Mouse (Mus musculus): ENCODE measurements at regions not wholly inside any gene's neighbourhood (a gene's known extent, or its start where the extent isn't known, plus 50 kb on each side); places are given as distances from the start of the nearest gene placed in this dataset.

DNA sequence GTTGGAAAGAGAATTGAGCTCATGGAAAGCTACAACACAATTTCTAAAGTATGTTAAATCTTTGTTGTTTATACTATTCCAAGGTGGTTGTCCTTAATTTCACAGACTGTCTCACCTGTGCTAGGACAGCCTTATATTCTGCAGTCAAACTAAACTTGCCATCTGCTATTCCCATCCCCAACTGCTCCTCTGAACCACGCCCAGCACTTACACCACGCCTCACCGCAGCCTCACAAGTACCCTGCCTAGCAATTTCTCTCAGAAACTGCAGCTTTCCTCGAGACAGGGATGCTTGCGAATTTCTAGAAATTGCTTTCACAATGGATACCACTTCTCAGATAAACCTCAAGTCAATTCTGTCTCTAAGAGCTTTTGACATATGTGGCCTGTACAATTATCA is 213.7 kb downstream of the Parm1 start:
- no peak for TF ChIP-seq POLR2A (IDR thresholded peaks at IDR 0.05; ENCODE audit: low read depth, low read length)
- TF ChIP-seq CTCF (conservative IDR thresholded peaks at IDR 0.05; ENCODE audit: insufficient read depth, insufficient read length, low read depth, low read length), result no peak
